Mouse (Mus musculus) urinary bladder, postnatal 4 days (tissue): ENCODE measurements around the gene Cep250.
"Not testable (repeated sequence)": the region's sequence is repeated elsewhere in the genome, so short reads cannot be mapped to it uniquely, and the experiment has no call there.

Source experiments
- DNase-seq, 2 experiments: peaks; one replicate each; pipeline ENCODE4 v3.0.0; 2021 to 2022; ENCODE audit warnings: low spot score in 2 of 2

Gene Cep250

GRCm38 (mm10) chr2:155956134-155957059 lies at the start of gene Cep250:
Gene Cep250 (plus strand): TSS chr2:155956458.
- DNase-seq = peak; percentile 90 to 91

DNA sequence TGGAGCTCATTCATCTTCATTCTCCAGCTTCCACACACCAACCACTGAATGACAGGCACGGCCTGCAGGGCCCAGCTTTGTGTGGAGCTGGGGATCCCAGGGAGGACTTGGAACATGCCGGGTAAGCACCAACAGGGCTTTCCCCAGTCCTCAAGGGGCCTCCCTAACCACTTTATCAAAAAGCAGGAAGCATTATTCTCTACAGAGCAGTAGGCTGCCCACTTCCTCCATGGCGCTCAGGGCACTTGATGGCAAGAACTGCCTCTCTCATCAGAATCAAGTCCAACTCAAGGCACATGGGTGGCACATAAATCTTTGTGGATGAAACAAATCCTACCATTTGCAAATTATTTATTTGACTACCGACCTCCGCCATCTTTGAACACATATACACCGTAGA lies 41.6 kb upstream of the Cep250 start:
- DNase-seq = no peak

DNA sequence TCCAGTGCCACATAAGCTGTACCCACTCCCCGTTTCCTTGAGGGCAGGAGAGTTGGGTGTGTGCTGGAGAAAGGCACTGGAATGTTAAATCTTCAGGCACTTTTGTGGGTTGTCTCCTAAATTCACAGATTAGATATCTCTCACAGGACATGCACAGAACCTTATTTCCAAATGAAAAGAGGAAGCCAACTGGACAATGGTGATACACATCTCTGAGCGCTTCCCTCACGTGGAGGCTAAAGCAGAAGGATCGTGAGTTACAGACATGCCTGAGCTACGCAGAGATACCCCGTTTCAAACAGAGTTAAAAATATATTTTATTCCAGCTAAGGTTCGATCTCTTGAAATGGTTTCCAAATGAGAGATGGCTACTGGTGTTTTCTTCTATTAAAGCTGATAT lies 33.1 kb upstream of the Cep250 start:
- DNase-seq = no peak

- not testable (repeated sequence) for DNase-seq
These were observed 31.0 kb upstream of the Cep250 start for GRCm38 (mm10) chr2:155925213-155925612.

DNA sequence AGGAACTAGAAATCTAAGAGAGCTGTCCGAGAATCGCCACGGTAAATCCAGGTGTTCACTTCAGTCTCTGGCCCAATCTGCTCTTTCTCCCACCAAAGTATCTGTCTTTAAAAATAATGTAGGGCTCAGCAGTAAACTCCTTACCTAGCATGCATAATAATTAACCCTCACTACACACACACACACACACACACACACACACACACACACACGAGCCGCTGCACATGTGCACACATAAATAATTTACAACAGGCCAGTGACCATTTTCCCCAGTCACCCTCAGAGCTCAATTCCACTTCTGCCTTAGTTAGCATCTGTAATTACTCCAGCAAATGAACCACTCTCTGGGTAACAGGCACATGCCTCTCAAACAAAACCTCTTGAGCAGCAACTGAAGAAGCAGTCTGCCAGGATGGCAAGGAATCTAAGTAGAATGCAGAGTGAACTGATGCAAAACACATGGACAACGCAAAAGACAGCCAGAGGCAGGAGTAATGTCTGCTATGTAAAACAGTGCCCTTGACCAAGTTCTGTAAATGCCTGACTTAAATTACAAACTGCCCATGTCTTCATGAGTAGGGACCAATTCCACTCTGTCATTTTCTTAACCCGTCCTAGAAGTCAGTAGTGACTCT lies 27.4 kb upstream of the Cep250 start:
- no peak for DNase-seq

DNA sequence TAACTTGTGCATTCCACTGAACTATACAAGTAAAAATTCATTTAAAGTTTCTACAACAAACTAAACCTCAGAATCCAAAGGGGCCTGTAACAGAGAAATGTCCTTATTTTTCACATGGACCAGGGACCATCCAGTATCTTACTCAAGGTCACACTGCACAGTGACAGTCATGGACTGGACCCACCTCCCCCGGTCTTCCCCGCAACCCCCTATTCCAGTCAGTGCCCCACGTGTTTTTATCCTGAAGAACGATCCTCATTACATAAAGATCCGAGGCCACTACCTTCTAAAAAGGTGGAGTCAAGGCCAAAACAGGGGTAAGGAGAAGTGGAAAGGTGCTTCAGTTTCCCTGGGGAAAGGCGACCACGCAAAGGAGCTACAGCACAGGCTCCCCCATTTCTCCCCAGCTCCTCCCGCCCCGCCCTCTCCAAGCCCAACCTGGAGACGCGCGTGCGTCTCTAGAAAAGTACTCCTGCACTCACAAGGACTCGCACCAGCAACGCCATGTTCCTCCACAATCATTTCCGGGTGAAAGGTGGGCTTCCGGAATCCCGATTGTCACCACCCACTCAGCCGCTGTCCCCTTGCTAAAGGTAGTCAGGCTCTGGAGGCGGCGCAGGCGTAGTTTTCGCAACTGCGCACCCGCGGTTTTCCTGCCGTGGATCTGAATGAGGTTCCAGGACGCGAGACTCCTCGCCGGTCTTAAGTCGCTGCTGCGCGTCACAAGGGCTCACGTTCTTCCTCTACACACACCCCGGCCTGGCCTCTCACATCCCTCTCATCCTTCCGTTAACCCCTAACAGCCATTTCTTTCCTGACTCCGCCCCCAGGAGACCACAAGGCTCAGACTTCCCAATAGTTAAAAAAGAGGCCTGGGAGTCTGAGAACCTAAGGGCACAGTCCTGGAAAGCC lies 26.5 kb upstream of the Cep250 start, which contains the start of gene Uqcc1:
Uqcc1 (minus strand) TSS at position 780 of the 912 bp plus-strand sequence.
- DNase-seq = peak; percentile 86 to 90

DNA sequence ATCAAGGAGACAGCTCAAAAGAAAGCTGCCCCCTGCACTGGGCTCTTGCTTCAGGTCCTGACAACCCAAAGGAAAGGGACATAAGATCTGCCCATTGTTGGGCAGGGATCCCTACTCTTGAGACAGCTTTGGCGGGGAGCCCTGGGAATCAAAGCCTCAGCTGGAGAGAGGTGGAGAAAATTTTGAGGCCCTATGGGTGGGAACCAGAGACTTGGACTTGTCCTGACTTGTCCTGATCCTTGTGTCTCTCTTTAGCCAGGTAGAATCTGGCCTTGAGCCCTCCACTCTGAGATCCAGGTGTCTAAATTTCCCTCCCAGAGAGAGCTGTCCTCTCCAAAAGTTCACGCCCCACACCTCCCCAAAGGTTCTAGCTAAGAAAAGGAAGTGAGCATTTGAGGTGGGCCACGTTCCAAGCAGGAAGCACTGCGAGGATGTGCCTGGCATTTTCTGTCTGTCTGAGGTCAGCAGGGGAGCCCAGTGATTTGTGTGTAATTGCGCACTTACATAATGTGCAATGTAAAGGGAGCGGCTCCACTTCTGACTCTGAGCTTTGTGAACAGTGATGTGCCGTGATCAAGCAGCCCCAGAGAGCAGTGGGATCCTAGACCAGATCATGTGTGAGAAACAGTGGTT lies 16.2 kb upstream of the Cep250 start:
- no peak for DNase-seq

- no peak for DNase-seq
These were observed 15.6 kb upstream of the Cep250 start, which contains the start of gene Gm15557 for GRCm38 (mm10) chr2:155940681-155941080. Gene Gm15557 (plus strand): TSS chr2:155940728.

DNA sequence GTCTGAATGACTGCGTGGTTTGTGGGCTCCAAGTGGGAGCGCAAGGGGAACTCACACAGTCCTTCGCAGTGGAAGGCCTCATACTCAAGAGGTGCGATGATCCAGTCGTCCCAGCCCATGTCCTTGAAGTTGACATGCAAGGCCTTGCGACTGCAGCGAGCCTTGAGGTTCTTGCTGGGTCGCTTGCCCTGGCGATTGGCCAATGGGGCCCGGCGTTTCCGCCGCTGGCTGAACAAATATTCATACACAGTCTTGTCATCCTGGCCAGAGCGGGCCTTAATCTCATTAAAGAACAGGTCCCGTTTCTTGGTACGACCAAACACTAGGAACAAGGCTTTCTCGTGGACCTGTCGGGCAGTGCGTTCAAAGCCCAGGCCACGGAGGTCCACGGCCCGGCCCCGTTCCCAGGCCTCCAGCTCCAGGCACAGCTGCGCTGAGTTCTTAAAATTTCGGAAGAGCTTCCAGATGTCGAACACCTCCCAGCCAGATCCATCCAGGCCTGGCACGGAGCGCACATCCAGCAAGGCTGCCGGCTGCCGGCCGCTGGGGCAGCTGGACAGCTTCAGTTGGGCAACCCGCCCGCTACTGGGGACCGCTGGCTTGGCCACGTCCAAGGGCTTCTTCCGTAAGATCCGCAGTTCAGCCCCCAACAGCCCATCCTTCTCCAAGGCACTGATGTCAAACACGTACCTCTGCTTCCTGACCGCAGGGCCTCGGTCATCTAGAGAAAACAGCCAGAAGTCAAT lies 14.4 kb upstream of the Cep250 start:
- no peak for DNase-seq

GRCm38 (mm10) chr2:155943463-155943862 lies 12.8 kb upstream of the Cep250 start:
- DNase-seq = no peak

DNA sequence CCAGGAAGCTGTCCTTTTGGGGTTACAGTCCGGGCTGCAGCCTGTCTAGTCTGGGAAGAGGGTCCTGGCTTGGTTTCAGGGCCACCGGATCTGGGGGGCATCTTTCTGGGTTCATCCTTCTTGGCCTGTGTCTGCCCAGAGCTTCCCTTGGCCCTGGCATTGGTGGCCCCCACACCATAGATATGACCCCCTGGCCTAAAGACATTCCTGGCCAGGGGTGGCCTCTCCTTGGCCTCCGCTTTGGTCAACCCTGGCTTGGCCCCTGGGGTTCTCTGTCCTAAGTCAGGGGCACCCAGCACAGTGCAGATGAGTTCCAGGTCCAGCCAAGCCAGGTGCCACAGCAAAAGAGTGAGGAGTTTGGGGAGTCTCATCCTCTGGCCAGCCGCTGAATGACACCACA lies 11.6 kb upstream of the Cep250 start:
- DNase-seq = no peak

GRCm38 (mm10) chr2:155945124-155945523 lies 11.1 kb upstream of the Cep250 start, which contains the start of gene Gdf5:
Gene Gdf5 (minus strand): TSS chr2:155945367.
- DNase-seq = no peak

- no peak for DNase-seq
These were observed 10.7 kb upstream of the Cep250 start for GRCm38 (mm10) chr2:155945580-155945979.

GRCm38 (mm10) chr2:155946069-155946468 lies 10.2 kb upstream of the Cep250 start:
- peak; percentile 57 to 85 for DNase-seq

- DNase-seq = no peak
These were observed 9.8 kb upstream of the Cep250 start for GRCm38 (mm10) chr2:155946499-155946898.

- DNase-seq = no peak
These were observed 8.8 kb upstream of the Cep250 start for GRCm38 (mm10) chr2:155947390-155948002.

GRCm38 (mm10) chr2:155949362-155949761 lies 6.9 kb upstream of the Cep250 start:
- no peak for DNase-seq

DNA sequence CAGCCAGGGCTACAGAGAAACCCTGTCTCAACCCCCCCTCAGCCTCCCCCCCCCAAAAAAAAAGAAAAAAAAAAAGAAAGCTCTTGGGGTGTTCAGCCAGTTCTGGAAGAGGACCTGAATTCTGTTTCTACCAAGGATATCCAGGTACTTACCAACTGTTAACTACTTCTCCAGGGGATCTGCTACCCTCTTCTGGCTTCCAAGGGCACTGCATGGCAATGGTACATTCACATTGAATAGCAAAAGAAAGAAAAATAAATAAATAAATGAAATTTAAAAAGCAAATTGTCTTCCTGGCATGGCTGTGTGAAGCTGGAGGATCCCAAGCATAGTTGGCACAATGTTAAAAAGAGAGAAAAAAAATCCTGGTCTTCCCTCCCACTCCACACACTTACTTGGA lies 4.3 kb upstream of the Cep250 start:
- no peak for DNase-seq

DNA sequence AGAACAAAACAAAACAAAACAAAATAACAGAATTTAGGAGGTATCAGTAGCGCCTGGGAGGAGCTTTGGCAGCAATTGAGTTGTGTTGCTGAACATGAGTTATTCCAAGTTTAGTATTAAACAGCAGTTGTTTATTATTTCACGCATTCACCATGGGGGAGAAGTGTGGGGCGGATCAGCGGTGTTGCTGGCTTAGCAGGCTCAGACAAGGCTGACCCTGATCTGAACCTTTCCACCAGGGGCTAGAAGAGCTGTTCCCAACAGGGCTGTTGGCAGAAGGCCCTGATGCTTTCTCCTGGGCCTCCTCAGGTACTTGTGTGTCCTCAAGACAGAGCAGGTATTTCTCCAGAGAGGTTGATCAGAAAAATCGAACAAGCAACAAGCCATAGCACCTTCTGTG lies 3.7 kb downstream of the Cep250 start:
- DNase-seq = no peak

DNA sequence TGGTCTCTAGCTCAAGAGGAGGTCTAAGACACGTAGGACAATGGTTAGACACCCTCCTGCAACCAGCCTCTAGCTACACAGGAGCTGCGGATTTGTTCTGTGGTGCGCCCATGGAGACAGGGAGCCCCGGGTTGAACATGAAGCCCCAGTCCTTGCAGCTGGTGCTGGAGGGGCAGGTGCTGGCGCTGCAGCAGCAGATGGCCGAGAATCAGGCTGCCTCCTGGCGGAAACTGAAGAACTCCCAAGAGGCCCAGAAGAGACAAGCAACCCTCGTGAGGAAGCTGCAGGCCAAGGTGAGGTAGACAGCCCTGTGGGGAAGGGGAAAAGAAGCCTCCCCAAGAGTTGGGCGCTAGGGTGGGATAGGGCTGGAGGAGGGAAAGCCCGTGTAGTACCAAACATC lies 5.6 kb downstream of the Cep250 start:
- no peak for DNase-seq
